ENCODE assay signal across 8 mouse cellular contexts in genomic region chr19:34921652-34922602, GRCm38 (mm10). TPM values are rescaled to one million over a fixed set of nuclear protein-coding genes. Genes with fewer than 3 reads are reported as not detected.
DNase-seq lines count a peak whose midpoint lies in the region; ATAC-seq and TF ChIP-seq lines count a peak whose summit lies in the region.

Gene Kif20b (plus strand): TSS chr19:34922361.

- H3K36me3 ChIP-seq in ES-Bruce4 (ENCODE audit: control insufficient read depth, insufficient read depth, low read length, poor library complexity, severe bottlenecking): peaks cover 19% of the 10 kb centered on the region
- H3K36me3 ChIP-seq in forebrain, embryonic 14.5 days (ENCODE audit: control insufficient read depth, insufficient read depth, low read length): 0 out of 2 replicates have a peak, but pooled peaks cover 4% of the 10 kb centered on the region
- no peaks in the 10 kb centered on the region for H3K36me3 ChIP-seq in neural tube, embryonic 15.5 days

- H3K27ac ChIP-seq in ES-Bruce4 (ENCODE audit: insufficient read depth, low read length): peak within 1 kb of the TSS; percentile 52
- H3K27ac ChIP-seq in forebrain, embryonic 14.5 days (ENCODE audit: low read depth, low read length): peak within 1 kb of the TSS; percentile 40; the same call in 1 of the 2 replicates
- peak within 1 kb of the TSS; percentile 77 for H3K27ac ChIP-seq in neural tube, embryonic 15.5 days (replicated peaks)

- TF ChIP-seq CTCF in ES-Bruce4 (IDR thresholded peaks at IDR 0.05; ENCODE audit: low read depth, low read length): no peak

- peak within 1 kb of the TSS; percentile 93 for H3K4me3 ChIP-seq in ES-Bruce4 (ENCODE audit: low read depth, low read length)
- H3K4me3 ChIP-seq in forebrain, embryonic 14.5 days (ENCODE audit: low read depth, low read length): peak within 1 kb of the TSS; percentile 78
- peak within 1 kb of the TSS; percentile 85 for H3K4me3 ChIP-seq in neural tube, embryonic 15.5 days (replicated peaks)

- no peaks in the 10 kb centered on the region for H3K27me3 ChIP-seq in ES-Bruce4 (ENCODE audit: control insufficient read depth, insufficient read depth, low read length, poor library complexity, severe bottlenecking)
- no peaks in the 10 kb centered on the region for H3K27me3 ChIP-seq in forebrain, embryonic 14.5 days (replicated peaks; ENCODE audit: control insufficient read depth, insufficient read depth, low read length)
- no peaks in the 10 kb centered on the region for H3K27me3 ChIP-seq in neural tube, embryonic 15.5 days (replicated peaks)

- TF ChIP-seq EP300 in ES-Bruce4 (IDR thresholded peaks at IDR 0.05; ENCODE audit: insufficient read depth, low read depth, low read length): no peak

- H3K4me2 ChIP-seq in forebrain, embryonic 14.5 days (ENCODE audit: low read length): peak within 1 kb of the TSS; percentile 56
- H3K4me2 ChIP-seq in neural tube, embryonic 15.5 days: peak within 1 kb of the TSS; percentile 70

- under 1% methylated on average over 57 of the region's 57 CpGs for WGBS in forebrain, embryonic 14.5 days
- WGBS in neural tube, embryonic 15.5 days: under 1% methylated on average over 57 of the region's 57 CpGs

- intact Hi-C loops in heart, postnatal 14 days (cut with DNase I): loop anchor here (2.0 to 10.0 kb wide), 2 partner anchors 95 to 257 kb away; no protein-coding TSS in a partner anchor

- ATAC-seq in cerebellum, adult (ENCODE audit: insufficient number of reproducible peaks, low FRiP score, low TSS enrichment): peak; percentile 94
- ATAC-seq in forebrain, embryonic 14.5 days: peak; percentile 96
- ATAC-seq in neural tube, embryonic 15.5 days (ENCODE audit: low FRiP score): peak; percentile 98

- peaks cover 2% of the 10 kb centered on the region for H3K4me1 ChIP-seq in ES-Bruce4 (ENCODE audit: control insufficient read depth, insufficient read depth, low read length)
- H3K4me1 ChIP-seq in forebrain, embryonic 14.5 days (ENCODE audit: control insufficient read depth, insufficient read depth, low read length): no peaks in the 10 kb centered on the region
- H3K4me1 ChIP-seq in neural tube, embryonic 15.5 days: peaks cover 9% of the 10 kb centered on the region

- TF ChIP-seq POLR2A in ES-Bruce4 (IDR thresholded peaks at IDR 0.05; ENCODE audit: insufficient read depth, low read length): no peak

- no peaks in the 10 kb centered on the region for H3K9me3 ChIP-seq in ES-Bruce4 (replicated peaks; ENCODE audit: control insufficient read depth, insufficient read depth, low read length, poor library complexity, severe bottlenecking)
- no peaks in the 10 kb centered on the region for H3K9me3 ChIP-seq in forebrain, embryonic 14.5 days (replicated peaks; ENCODE audit: control insufficient read depth, low read length)
- H3K9me3 ChIP-seq in neural tube, embryonic 15.5 days (replicated peaks): no peaks in the 10 kb centered on the region

- peak; percentile 94 for DNase-seq in forebrain, embryonic 14.5 days (ENCODE audit: low spot score)
- peak; percentile 93 to 95 for DNase-seq in heart, postnatal 14 days
- peak; percentile 83 for DNase-seq in layer of hippocampus, adult 11-12 months (ENCODE audit: low spot score)
- peak; percentile 88 to 92 for DNase-seq in lung, adult 18-20 months
- DNase-seq in testis, postnatal 14 days (ENCODE audit: low spot score): peak; percentile 92

- H3K9ac ChIP-seq in ES-Bruce4 (ENCODE audit: low read depth, poor library complexity, severe bottlenecking): peak within 1 kb of the TSS; percentile 67
- peak within 1 kb of the TSS; percentile 70 for H3K9ac ChIP-seq in forebrain, embryonic 14.5 days (ENCODE audit: low read length)
- peak within 1 kb of the TSS; percentile 67 for H3K9ac ChIP-seq in neural tube, embryonic 15.5 days (replicated peaks)

RNA-seq across cellular contexts. Expression of gene Kif20b, which starts in this region (rescaled TPM):
- 133 and 144 TPM in 2 replicates for polyA plus RNA-seq in ES-Bruce4 (2011; ENCODE audit: insufficient read depth, insufficient read length, low read depth, missing spikeins)
- polyA plus RNA-seq in forebrain, embryonic 14.5 days (2014; fragmentation: Nextera tagmentation; extraction: Ambion mirVana): 30.8 and 32.9 TPM in 2 replicates
- 1 to 10 TPM; 2.3 to 5.2 TPM for total RNA-seq in heart, postnatal 14 days (2021)
- polyA plus RNA-seq in neural tube, embryonic 15.5 days (2015; fragmentation: Nextera tagmentation; extraction: Ambion mirVana): 8.5 and 21.8 TPM in 2 replicates

Comparison
In these comparisons a context has a peak if more than half of its experiments do, and no peak if none do; other contexts are left out.
1. Peak in every context shown above with its lines: DNase-seq, ATAC-seq, H3K4me3 ChIP-seq and H3K27ac ChIP-seq.